Mouse (Mus musculus) gastrocnemius, adult 18-20 months (tissue): ENCODE measurements at regions not wholly inside any gene's neighbourhood (a gene's known extent, or its start where the extent isn't known, plus 50 kb on each side); places are given as distances from the start of the nearest gene placed in this dataset.

Source experiments
- DNase-seq: peaks from one replicate; pipeline ENCODE4 v3.0.0; 2021; ENCODE audit warnings: low spot score

GRCm38 (mm10) chr10:44945205-44945725 lies 121.7 kb upstream of the Prep start:
- no peak for DNase-seq

- DNase-seq = no peak
Observed at GRCm38 (mm10) chr10:44939403-44939802, 127.6 kb upstream of the Prep start.

- no peak for DNase-seq
Observed at GRCm38 (mm10) chr10:44936976-44937500, 130.0 kb upstream of the Prep start.

GRCm38 (mm10) chr10:44930796-44931195 lies 136.2 kb upstream of the Prep start:
- no peak for DNase-seq

- no peak for DNase-seq
Observed at GRCm38 (mm10) chr10:44913751-44914388, 153.1 kb upstream of the Prep start.

GRCm38 (mm10) chr10:44904520-44904919 lies 162.5 kb upstream of the Prep start:
- no peak for DNase-seq

GRCm38 (mm10) chr10:44901203-44901602 lies 165.8 kb upstream of the Prep start:
- no peak for DNase-seq

- DNase-seq = no peak
Observed at GRCm38 (mm10) chr10:44892124-44892523, 174.9 kb upstream of the Prep start.

GRCm38 (mm10) chr10:44887081-44887683 lies 179.8 kb upstream of the Prep start:
- DNase-seq = no peak

- no peak for DNase-seq
Observed at GRCm38 (mm10) chr10:44881967-44882366, 185.0 kb upstream of the Prep start.

- no peak for DNase-seq
Observed at GRCm38 (mm10) chr10:44877076-44877663, 189.8 kb upstream of the Prep start.

- DNase-seq = no peak
Observed at GRCm38 (mm10) chr10:44873642-44874285, 193.2 kb upstream of the Prep start.

GRCm38 (mm10) chr10:44864191-44864747 lies 202.7 kb upstream of the Prep start:
- DNase-seq = no peak

- DNase-seq = no peak
Observed at GRCm38 (mm10) chr10:44862360-44862674, 204.7 kb upstream of the Prep start.

- DNase-seq = no peak
Observed at GRCm38 (mm10) chr10:44861671-44862359, 205.2 kb upstream of the Prep start.

GRCm38 (mm10) chr10:44857444-44857843 lies 209.6 kb upstream of the Prep start:
- DNase-seq = no peak

- no peak for DNase-seq
Observed at GRCm38 (mm10) chr10:44854109-44854508, 212.9 kb upstream of the Prep start.

GRCm38 (mm10) chr10:44849016-44849415 lies 218.0 kb upstream of the Prep start:
- DNase-seq = no peak

- no peak for DNase-seq
Observed at GRCm38 (mm10) chr10:44846765-44847164, 220.2 kb upstream of the Prep start.

GRCm38 (mm10) chr10:44846149-44846548 lies 220.9 kb upstream of the Prep start:
- DNase-seq = no peak

GRCm38 (mm10) chr10:44840449-44840848 lies 226.6 kb upstream of the Prep start:
- DNase-seq = no peak
